Mouse (Mus musculus) intestine, embryonic 16.5 days (tissue): Measurements from ENCODE around the gene B430306N03Rik. TPM values are rescaled to one million over a fixed set of nuclear protein-coding genes. Genes with fewer than 3 reads are reported as not detected.

Source experiments
- ATAC-seq: fragments of 200-750 bp; cut with Nextera tagmentation; 2 replicates; pipeline ENCODE4 v1.8.0; 2017; ENCODE audit warnings: moderate TSS enrichment, moderate library complexity
- H3K27ac ChIP-seq: fragments of 300-500 bp; sonication (generic); 2 replicates; pipeline ENCODE4 v1.5.1; 2014; ENCODE audit warnings: mild to moderate bottlenecking, low read length
- H3K27me3 ChIP-seq: fragments of 300-500 bp; sonication (generic); replicated peaks from 2 replicates; pipeline ENCODE4 v1.6.1; 2014; ENCODE audit warnings: low read length, control low read depth, mixed read lengths; ENCODE audit not compliant: control insufficient read depth, insufficient read depth
- H3K36me3 ChIP-seq: fragments of 300-500 bp; sonication (generic); 2 replicates; pipeline ENCODE4 v1.6.1; 2014; ENCODE audit warnings: low read length, control low read depth; ENCODE audit not compliant: control insufficient read depth, insufficient read depth
- H3K4me1 ChIP-seq: fragments of 300-500 bp; sonication (generic); 2 replicates; pipeline ENCODE4 v1.6.1; 2014; ENCODE audit warnings: low read length, control low read depth, mixed read lengths; ENCODE audit not compliant: control insufficient read depth, insufficient read depth
- H3K4me2 ChIP-seq: fragments of 300-500 bp; sonication (generic); 2 replicates; pipeline ENCODE4 v1.6.1; 2014; ENCODE audit warnings: low read depth, low read length, control low read depth
- H3K4me3 ChIP-seq: fragments of 300-500 bp; sonication (generic); 2 replicates; pipeline ENCODE4 v1.5.1; 2014; ENCODE audit warnings: mild to moderate bottlenecking, low read length
- H3K9ac ChIP-seq: fragments of 300-500 bp; sonication (generic); 2 replicates; pipeline ENCODE4 v1.6.1; 2014; ENCODE audit warnings: low read depth, low read length
- H3K9me3 ChIP-seq: fragments of 300-500 bp; sonication (generic); 2 replicates; pipeline ENCODE4 v1.6.1; 2016; ENCODE audit warnings: low read length, control low read depth; ENCODE audit not compliant: control insufficient read depth
- WGBS: fragments of 180-500 bp; shearing (Covaris S2); extraction: QIAGEN DNeasy Blood & Tissue Kit; methylation state at CpG from one replicate; pipeline ENCODE4 v1.1.7; 2014; 5-methylcytosine and 5-hydroxymethylcytosine counted together
- polyA plus RNA-seq: library from polyadenylated mRNA; unstranded; fragments of >200 nt; fragmentation: Nextera tagmentation; extraction: Ambion mirVana; gene quantifications from 2 replicates; pipeline ENCODE4 v1.2.1, GENCODE M21; 2015

The B430306N03Rik gene
- polyA plus RNA-seq, 1 experiment from 2014 or later: 0.44 TPM

- ATAC-seq: no peak
- no peak overlapping the region for H3K4me2 ChIP-seq
- H3K36me3 ChIP-seq: no peaks in the 10 kb centered on the region
- no peaks in the 10 kb centered on the region for H3K4me1 ChIP-seq
- H3K9me3 ChIP-seq: no peaks in the 10 kb centered on the region
- no peak overlapping the region for H3K9ac ChIP-seq
- no peaks in the 10 kb centered on the region for H3K27me3 ChIP-seq
- no peak overlapping the region for H3K27ac ChIP-seq
- H3K4me3 ChIP-seq: no peak overlapping the region
- WGBS: 76% methylated on average over 6 of the region's 6 CpGs
These were observed 47.6 kb downstream of the B430306N03Rik start for GRCm38 (mm10) chr17:48363421-48363965.

DNA sequence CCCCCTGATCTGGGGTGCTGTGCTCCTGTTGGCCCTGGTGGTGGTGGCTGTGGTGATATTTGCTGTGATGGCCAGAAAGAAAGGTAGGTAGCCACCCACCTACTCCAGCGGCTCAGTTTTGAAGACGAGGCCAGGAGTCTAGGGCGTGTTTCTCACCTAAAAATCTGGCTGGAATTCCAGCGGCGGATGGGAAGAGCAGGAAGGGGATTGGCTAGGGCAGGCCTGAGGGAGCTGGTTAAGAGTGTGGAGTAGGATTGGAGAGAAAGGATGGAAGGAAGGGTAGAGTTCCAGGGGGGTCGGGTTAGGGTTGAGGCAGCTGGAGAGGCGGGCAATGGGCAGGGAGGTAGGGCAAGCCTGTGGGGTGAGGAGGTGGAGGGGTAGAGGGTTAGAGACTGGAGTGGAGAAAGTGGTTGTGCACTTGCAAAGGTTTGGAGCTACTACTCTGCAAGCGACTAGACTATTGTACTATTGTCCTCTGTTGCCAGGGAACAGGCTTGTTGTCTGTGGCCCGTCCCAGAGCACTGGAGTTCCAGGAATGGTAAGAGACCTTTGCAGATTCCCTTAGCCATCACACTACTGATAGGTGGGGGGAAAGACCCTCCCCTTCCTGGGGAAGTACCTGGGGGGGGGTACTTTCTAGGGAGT is 49.7 kb downstream of the B430306N03Rik start:
- Histone ChIP-seq H3K4me2 (no peak overlapping the region), H3K9ac (no peak overlapping the region), H3K27ac (no peak overlapping the region), H3K9me3 (no peaks in the 10 kb centered on the region), H3K4me1 (no peaks in the 10 kb centered on the region), H3K36me3 (no peaks in the 10 kb centered on the region), H3K27me3 (no peaks in the 10 kb centered on the region), H3K4me3 (no peak overlapping the region)
- ATAC-seq: no peak
- WGBS: 78% methylated on average over 9 of the region's 9 CpGs

DNA sequence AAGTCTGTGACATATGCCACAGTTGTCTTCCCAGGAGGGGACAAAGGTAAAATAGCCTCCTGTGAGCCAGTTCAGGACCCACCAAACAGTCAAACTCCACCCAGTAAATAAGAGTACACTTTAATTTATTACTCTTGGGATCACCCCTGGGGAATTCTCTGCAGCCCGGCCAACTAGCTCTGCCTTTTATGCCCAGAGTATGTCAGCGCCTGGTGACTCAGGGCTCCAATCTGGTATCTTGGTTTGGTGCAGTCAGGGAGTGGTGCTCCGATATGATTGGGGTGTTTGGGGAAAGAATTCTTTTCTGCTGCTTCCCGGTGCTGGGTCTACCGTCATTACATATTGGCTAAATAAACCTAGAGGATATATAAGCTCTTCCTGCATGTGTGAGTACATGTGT is 50.9 kb downstream of the B430306N03Rik start:
- no peak overlapping the region for H3K27ac ChIP-seq
- H3K9ac ChIP-seq: no peak overlapping the region
- H3K27me3 ChIP-seq: no peaks in the 10 kb centered on the region
- H3K36me3 ChIP-seq: no peaks in the 10 kb centered on the region
- no peak overlapping the region for H3K4me3 ChIP-seq
- no peaks in the 10 kb centered on the region for H3K9me3 ChIP-seq
- no peaks in the 10 kb centered on the region for H3K4me1 ChIP-seq
- 66% methylated on average over 5 of the region's 5 CpGs for WGBS
- no peak overlapping the region for H3K4me2 ChIP-seq
- no peak for ATAC-seq

- ATAC-seq: no peak
- H3K4me2 ChIP-seq: no peak overlapping the region
- H3K27ac ChIP-seq: no peak overlapping the region
- H3K4me1 ChIP-seq: no peaks in the 10 kb centered on the region
- no peak overlapping the region for H3K9ac ChIP-seq
- H3K27me3 ChIP-seq: no peaks in the 10 kb centered on the region
- no peaks in the 10 kb centered on the region for H3K36me3 ChIP-seq
- H3K4me3 ChIP-seq: no peak overlapping the region
- H3K9me3 ChIP-seq: no peaks in the 10 kb centered on the region
These were observed 55.7 kb downstream of the B430306N03Rik start for GRCm38 (mm10) chr17:48371621-48372020.

DNA sequence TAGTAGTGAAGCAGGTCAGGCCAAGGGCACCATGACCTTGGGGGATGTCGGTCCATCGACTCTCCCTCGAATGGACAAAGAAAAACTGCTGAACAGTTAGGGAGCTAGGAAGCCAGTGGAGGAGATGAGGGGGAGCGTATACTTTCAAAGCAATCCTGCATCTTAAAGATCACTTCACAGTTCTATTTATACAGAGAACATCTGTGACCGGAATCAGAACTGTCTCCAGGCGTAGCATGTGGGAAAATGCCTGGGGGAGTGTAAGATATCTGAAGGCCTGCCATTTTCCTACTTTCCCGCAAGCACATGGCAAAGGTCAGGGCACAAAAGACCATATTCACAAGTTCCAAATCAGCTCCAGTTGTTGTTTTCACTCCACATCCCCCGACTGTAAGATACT is 57.0 kb downstream of the B430306N03Rik start:
- no peaks in the 10 kb centered on the region for H3K27me3 ChIP-seq
- no peak overlapping the region for H3K4me2 ChIP-seq
- no peak overlapping the region for H3K27ac ChIP-seq
- no peak overlapping the region for H3K4me3 ChIP-seq
- no peaks in the 10 kb centered on the region for H3K4me1 ChIP-seq
- no peaks in the 10 kb centered on the region for H3K36me3 ChIP-seq
- H3K9ac ChIP-seq: no peak overlapping the region
- 75% methylated on average over 8 of the region's 8 CpGs for WGBS
- H3K9me3 ChIP-seq: no peaks in the 10 kb centered on the region
- no peak for ATAC-seq

- WGBS: 96% methylated on average over 1 of the region's 1 CpGs
- Histone ChIP-seq H3K9me3 (no peaks in the 10 kb centered on the region), H3K9ac (no peak overlapping the region), H3K4me2 (no peak overlapping the region), H3K36me3 (no peaks in the 10 kb centered on the region), H3K4me1 (no peaks in the 10 kb centered on the region), H3K4me3 (no peak overlapping the region), H3K27me3 (no peaks in the 10 kb centered on the region), H3K27ac (no peak overlapping the region)
- no peak for ATAC-seq
These were observed 60.2 kb downstream of the B430306N03Rik start for GRCm38 (mm10) chr17:48376102-48376501.

Other genes with a start within 250 kb of the B430306N03Rik start
- not detected in 2 replicates for gene 1700067P10Rik, start 226.8 kb upstream of the B430306N03Rik start, polyA plus RNA-seq
- gene 9830107B12Rik, start 169.9 kb upstream of the B430306N03Rik start, polyA plus RNA-seq: not detected in 2 replicates
- 0.20 and 0.33 TPM in 2 replicates for gene A530064D06Rik, start 148.9 kb upstream of the B430306N03Rik start, polyA plus RNA-seq
- 0.56 and 0.72 TPM in 2 replicates for gene Trem1, start 83.4 kb upstream of the B430306N03Rik start, polyA plus RNA-seq
- 0.37 and 0.57 TPM in 2 replicates for gene Trem3, start 68.4 kb upstream of the B430306N03Rik start, polyA plus RNA-seq
- gene Treml4, start 51.8 kb upstream of the B430306N03Rik start, polyA plus RNA-seq: 4.0 and 5.8 TPM in 2 replicates
- gene Treml2, start 16.6 kb upstream of the B430306N03Rik start, polyA plus RNA-seq: 0.27 and 0.37 TPM in 2 replicates
- 4.4 and 5.1 TPM in 2 replicates for gene Trem2, start 30.3 kb downstream of the B430306N03Rik start, polyA plus RNA-seq
- 0.44 and 0.98 TPM in 2 replicates for gene Treml1, start 43.8 kb downstream of the B430306N03Rik start, polyA plus RNA-seq
- gene Nfya, start 93.8 kb downstream of the B430306N03Rik start, polyA plus RNA-seq: 9.3 and 10.8 TPM in 2 replicates
- gene Oard1, start 93.9 kb downstream of the B430306N03Rik start, polyA plus RNA-seq: 62.7 and 70.6 TPM in 2 replicates
- 4.6 and 5.4 TPM in 2 replicates for gene Apobec2, start 116.8 kb downstream of the B430306N03Rik start, polyA plus RNA-seq
- gene Tspo2, start 135.4 kb downstream of the B430306N03Rik start, polyA plus RNA-seq: 4.5 and 4.7 TPM in 2 replicates
- 47.2 and 49.3 TPM in 2 replicates for gene Unc5cl, start 138.8 kb downstream of the B430306N03Rik start, polyA plus RNA-seq